Mouse (Mus musculus) midbrain, embryonic 14.5 days (tissue): ENCODE results near the gene Ago3. TPM values are rescaled to one million over a fixed set of nuclear protein-coding genes. Genes with fewer than 3 reads are reported as not detected.
A peak's percentile ranks its signal among the peaks of the same experiment; 100 is the strongest.

Experiments
- ATAC-seq: fragments of 200-750 bp; cut with Nextera tagmentation; 2 replicates; pipeline ENCODE4 v1.8.0; 2017; ENCODE audit warnings: moderate number of reproducible peaks, moderate library complexity; ENCODE audit not compliant: low FRiP score, low TSS enrichment
- DNase-seq: peaks from one replicate; pipeline ENCODE4 v3.0.0-alpha.2; 2015
- H3K27ac ChIP-seq: fragments of 300-500 bp; sonication (generic); replicated peaks from 2 replicates; pipeline ENCODE4 v1.5.1; 2014; ENCODE audit warnings: mild to moderate bottlenecking, low read depth, low read length, moderate library complexity
- H3K27me3 ChIP-seq: fragments of 300-500 bp; sonication (generic); 2 replicates; pipeline ENCODE4 v1.6.1; 2014; ENCODE audit warnings: low read length, control low read depth, mixed read lengths; ENCODE audit not compliant: control insufficient read depth, insufficient read depth
- H3K36me3 ChIP-seq: fragments of 300-500 bp; sonication (generic); 2 replicates; pipeline ENCODE4 v1.6.1; 2014; ENCODE audit warnings: low read length, control low read depth; ENCODE audit not compliant: control insufficient read depth, insufficient read depth
- H3K4me1 ChIP-seq: fragments of 300-500 bp; sonication (generic); 2 replicates; pipeline ENCODE4 v1.6.1; 2014; ENCODE audit warnings: mild to moderate bottlenecking, antibody characterized with exemption, low read length, control low read depth; ENCODE audit not compliant: control insufficient read depth, insufficient read depth
- H3K4me2 ChIP-seq: fragments of 300-500 bp; sonication (generic); 2 replicates; pipeline ENCODE4 v1.6.1; 2014; ENCODE audit warnings: mild to moderate bottlenecking, low read length, moderate library complexity
- H3K4me3 ChIP-seq: fragments of 300-500 bp; sonication (generic); replicated peaks from 2 replicates; pipeline ENCODE4 v1.5.1; 2014; ENCODE audit warnings: low read depth, low read length
- H3K9ac ChIP-seq: fragments of 300-500 bp; sonication (generic); replicated peaks from 2 replicates; pipeline ENCODE4 v1.6.1; 2014; ENCODE audit warnings: mild to moderate bottlenecking, low read length, moderate library complexity
- H3K9me3 ChIP-seq: fragments of 300-500 bp; sonication (generic); 2 replicates; pipeline ENCODE4 v1.6.1; 2016; ENCODE audit warnings: low read length, control low read depth, mixed read lengths; ENCODE audit not compliant: control insufficient read depth
- WGBS: fragments of 180-500 bp; shearing (Covaris S2); extraction: QIAGEN DNeasy Blood & Tissue Kit; methylation state at CpG from one replicate; pipeline ENCODE4 v1.1.7; 2014; 5-methylcytosine and 5-hydroxymethylcytosine counted together
- polyA plus RNA-seq: library from polyadenylated mRNA; unstranded; fragments of >200 nt; fragmentation: Nextera tagmentation; extraction: Ambion mirVana; gene quantifications from 2 replicates; pipeline ENCODE4 v1.2.1, GENCODE M21; 2014

Ago3 gene
- polyA plus RNA-seq, 1 experiment from 2014 or later, result 14.8 TPM

DNA sequence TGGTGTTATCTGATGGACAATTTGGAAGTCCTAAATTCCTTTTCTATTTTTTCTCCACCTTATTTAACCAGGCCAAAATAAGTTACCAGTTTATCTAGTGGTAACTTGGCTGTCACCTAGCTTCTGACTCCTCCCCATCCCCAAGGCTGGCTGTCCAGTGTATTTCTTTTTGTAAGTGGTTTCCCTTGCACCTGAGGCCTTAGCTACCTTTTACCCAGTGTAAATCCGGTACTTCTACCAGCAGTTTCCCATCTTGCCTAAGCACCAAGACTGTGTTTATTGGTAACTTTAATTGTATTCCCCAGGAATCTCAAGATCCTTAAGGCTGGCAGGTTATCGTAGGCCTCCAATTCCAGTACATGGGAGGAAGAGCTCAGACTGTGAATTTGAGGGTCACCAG is 4.7 kb upstream of the Ago3 start:
- Histone ChIP-seq H3K9me3 (no peaks in the 10 kb centered on the region), H3K27ac (no peak overlapping the region), H3K4me2 (no peak overlapping the region), H3K9ac (no peak overlapping the region), H3K27me3 (no peaks in the 10 kb centered on the region), H3K4me1 (0 out of 2 replicates have a peak, but pooled peaks cover 2% of the 10 kb centered on the region), H3K4me3 (no peak overlapping the region), H3K36me3 (peaks cover 45% of the 10 kb centered on the region)
- ATAC-seq (no peak), DNase-seq (no peak)
- 94% methylated on average over 2 of the region's 2 CpGs for WGBS

DNA sequence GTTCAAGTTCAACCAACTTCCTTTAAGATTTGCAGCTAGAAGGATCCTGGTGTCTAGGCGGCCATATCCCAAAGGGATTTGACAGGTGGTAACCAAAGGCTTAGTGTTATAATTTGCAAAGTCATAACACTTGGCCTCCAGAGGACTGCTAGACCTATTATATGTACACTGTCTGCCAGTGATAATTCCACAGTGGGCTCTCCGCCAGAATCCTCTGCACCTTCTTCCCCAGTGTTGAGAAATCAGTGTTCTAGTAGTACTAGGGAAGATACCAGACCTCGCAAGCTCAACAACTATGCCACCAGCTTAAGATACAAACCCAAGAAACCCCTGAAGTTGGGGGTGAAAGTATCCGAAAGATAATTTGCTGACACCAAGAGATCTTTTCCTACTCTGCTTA is 3.8 kb upstream of the Ago3 start:
- no peak overlapping the region for H3K4me3 ChIP-seq
- no peak overlapping the region for H3K9ac ChIP-seq
- DNase-seq, result no peak
- no peak overlapping the region for H3K27ac ChIP-seq
- no peaks in the 10 kb centered on the region for H3K9me3 ChIP-seq
- WGBS, result 92% methylated on average over 4 of the region's 4 CpGs
- H3K4me2 ChIP-seq, result no peak overlapping the region
- no peak for ATAC-seq
- H3K4me1 ChIP-seq, result peaks cover 9% of the 10 kb centered on the region; the same call in 1 of the 2 replicates
- H3K36me3 ChIP-seq, result peaks cover 36% of the 10 kb centered on the region
- H3K27me3 ChIP-seq, result no peaks in the 10 kb centered on the region

DNA sequence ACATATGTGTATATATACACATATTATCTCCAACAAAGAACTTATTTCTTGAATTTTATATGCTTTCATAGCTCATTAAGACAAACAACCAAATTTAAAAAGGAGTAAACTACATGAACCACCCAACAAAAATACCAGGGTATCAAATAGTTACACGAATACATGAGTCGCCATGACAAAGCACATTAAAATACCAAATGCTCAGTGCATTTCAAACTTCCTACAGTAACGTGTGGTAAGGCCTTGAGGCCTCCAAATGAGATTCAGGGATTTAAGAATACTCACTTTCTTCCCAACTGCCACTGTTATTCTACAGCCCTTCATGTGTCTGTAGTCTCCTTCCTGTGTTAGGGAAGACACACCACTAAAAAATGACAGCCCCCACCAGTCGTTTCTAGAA is 2.4 kb upstream of the Ago3 start:
- 69% methylated on average over 4 of the region's 4 CpGs for WGBS
- DNase-seq (no peak), ATAC-seq (no peak)

DNA sequence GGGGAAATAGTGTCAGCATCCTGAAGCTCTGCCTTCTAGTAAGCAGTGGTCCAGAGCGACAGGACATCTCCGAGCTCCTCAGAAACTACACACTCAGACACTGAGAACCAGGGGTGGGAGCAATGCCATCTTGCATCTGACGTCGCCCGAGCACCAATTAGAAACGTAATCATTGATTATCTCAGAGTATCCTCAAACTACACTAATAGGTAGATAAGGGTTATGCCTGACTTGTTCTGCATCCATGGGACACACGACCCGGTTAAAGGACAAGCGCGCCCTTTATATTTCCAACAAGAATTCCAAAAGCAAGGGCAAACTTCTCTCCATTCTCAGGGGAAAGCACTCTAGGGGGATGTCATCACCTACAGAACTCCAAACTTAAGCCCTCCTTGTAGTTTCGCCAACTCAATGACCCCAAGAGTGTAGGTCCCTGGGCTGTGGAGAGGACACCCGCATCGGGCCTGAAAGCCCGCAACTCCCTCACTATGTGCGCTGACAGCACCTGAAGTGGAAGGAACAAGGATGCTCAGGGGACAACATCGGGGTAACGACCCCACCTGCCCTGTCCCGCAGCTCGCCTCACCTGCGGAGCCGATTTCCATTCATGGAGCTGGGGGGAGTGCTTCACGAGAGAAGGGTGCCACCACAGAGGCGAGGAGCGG is 542 bp downstream of the Ago3 start:
- peak overlapping the region; percentile 86 for H3K4me3 ChIP-seq
- peak overlapping the region; percentile 94 for H3K4me2 ChIP-seq
- no peaks in the 10 kb centered on the region for H3K9me3 ChIP-seq
- ATAC-seq (peak; percentile 37; the same call in 1 of the 2 replicates), DNase-seq (peak; percentile 13)
- peak overlapping the region; percentile 89 for H3K9ac ChIP-seq
- H3K36me3 ChIP-seq, result no peaks in the 10 kb centered on the region
- H3K4me1 ChIP-seq, result peaks cover 10% of the 10 kb centered on the region; the same call in 1 of the 2 replicates
- no peaks in the 10 kb centered on the region for H3K27me3 ChIP-seq
- peak overlapping the region; percentile 90 for H3K27ac ChIP-seq
- 2% methylated on average over 24 of the region's 24 CpGs for WGBS

More for the DNA sequence above, 2.4 kb upstream of the Ago3 start:
- no peak overlapping the region for H3K27ac ChIP-seq
- H3K27me3 ChIP-seq, result no peaks in the 10 kb centered on the region
- no peaks in the 10 kb centered on the region for H3K9me3 ChIP-seq
- no peak overlapping the region for H3K4me3 ChIP-seq
- no peak overlapping the region for H3K4me2 ChIP-seq
- peaks cover 10% of the 10 kb centered on the region; the same call in 1 of the 2 replicates for H3K4me1 ChIP-seq
- H3K9ac ChIP-seq, result no peak overlapping the region
- peaks cover 21% of the 10 kb centered on the region for H3K36me3 ChIP-seq

DNA sequence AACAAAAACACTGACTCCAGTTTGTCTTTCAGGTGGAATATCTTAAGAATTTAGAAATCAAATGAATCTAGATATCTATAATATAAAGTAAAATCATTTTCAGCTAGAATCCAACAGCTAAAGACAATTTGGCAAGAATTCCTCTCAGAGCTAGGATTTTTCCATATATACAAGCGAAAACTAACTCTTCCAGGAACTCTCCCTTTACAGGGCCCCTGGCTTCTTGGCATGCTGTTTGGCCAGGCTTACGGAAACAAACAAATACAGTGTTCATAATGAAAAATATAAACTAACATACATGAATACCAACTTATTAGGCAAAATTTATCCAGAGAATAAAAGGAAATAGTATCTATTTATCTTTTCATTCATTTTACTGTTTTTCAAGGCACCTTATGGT is 5.5 kb downstream of the Ago3 start:
- H3K4me1 ChIP-seq, result peaks cover 7% of the 10 kb centered on the region; the same call in 1 of the 2 replicates
- DNase-seq (no peak), ATAC-seq (no peak)
- no peak overlapping the region for H3K27ac ChIP-seq
- no peak overlapping the region for H3K9ac ChIP-seq
- no peak overlapping the region for H3K4me3 ChIP-seq
- H3K4me2 ChIP-seq, result no peak overlapping the region
- no peaks in the 10 kb centered on the region for H3K36me3 ChIP-seq
- H3K9me3 ChIP-seq, result no peaks in the 10 kb centered on the region
- WGBS, result 94% methylated on average over 2 of the region's 2 CpGs
- H3K27me3 ChIP-seq, result no peaks in the 10 kb centered on the region

DNA sequence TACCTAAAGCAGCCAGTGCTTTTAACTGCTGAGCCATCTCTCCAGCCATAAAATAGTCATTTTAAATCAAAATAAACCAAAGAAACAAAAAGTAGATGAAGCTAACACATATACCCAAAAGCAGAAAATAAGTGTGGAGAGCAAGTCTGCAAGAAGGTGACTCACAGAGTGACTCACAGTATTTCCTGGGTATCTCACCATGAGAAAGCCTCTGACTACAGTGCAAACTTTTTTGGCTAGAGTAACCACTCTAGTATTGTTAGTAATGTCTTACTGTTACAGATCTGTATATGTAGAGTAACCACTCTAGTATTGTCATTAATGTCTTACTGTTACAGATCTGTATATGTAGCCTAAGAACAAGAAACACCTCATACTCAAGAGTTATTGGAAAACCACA is 13.6 kb downstream of the Ago3 start:
- ATAC-seq (no peak), DNase-seq (no peak)
- no peaks in the 10 kb centered on the region for H3K9me3 ChIP-seq
- no peaks in the 10 kb centered on the region for H3K27me3 ChIP-seq
- H3K4me3 ChIP-seq, result no peak overlapping the region
- H3K27ac ChIP-seq, result no peak overlapping the region
- no peak overlapping the region for H3K9ac ChIP-seq
- H3K36me3 ChIP-seq, result 0 out of 2 replicates have a peak, but pooled peaks cover 7% of the 10 kb centered on the region
- H3K4me1 ChIP-seq, result no peaks in the 10 kb centered on the region
- no peak overlapping the region for H3K4me2 ChIP-seq

DNA sequence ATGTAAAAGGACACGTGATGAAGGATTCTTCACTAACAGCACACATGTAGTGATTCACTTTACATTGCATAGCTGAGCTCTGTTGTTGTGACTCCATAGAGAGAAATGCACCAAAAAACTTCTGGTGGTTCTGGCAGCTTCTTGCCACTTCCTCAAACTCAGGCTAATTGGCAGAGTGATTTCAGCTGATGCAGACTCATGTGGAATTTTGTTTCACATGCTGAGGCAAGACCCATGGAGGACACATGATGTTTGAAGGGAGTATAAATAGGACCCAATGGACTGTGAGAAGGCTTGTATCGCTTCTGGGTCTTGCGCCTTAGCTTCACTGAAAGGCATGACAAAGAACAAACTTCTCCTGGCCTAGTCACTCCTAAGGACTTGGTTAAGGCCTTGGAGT is 16.8 kb downstream of the Ago3 start:
- H3K4me1 ChIP-seq, result no peaks in the 10 kb centered on the region
- 95% methylated on average over 3 of the region's 3 CpGs for WGBS
- H3K27me3 ChIP-seq, result no peaks in the 10 kb centered on the region
- no peaks in the 10 kb centered on the region for H3K9me3 ChIP-seq
- ATAC-seq (no peak), DNase-seq (no peak)
- H3K4me2 ChIP-seq, result no peak overlapping the region
- 0 out of 2 replicates have a peak, but pooled peaks cover 7% of the 10 kb centered on the region for H3K36me3 ChIP-seq
- no peak overlapping the region for H3K4me3 ChIP-seq
- no peak overlapping the region for H3K9ac ChIP-seq
- no peak overlapping the region for H3K27ac ChIP-seq

DNA sequence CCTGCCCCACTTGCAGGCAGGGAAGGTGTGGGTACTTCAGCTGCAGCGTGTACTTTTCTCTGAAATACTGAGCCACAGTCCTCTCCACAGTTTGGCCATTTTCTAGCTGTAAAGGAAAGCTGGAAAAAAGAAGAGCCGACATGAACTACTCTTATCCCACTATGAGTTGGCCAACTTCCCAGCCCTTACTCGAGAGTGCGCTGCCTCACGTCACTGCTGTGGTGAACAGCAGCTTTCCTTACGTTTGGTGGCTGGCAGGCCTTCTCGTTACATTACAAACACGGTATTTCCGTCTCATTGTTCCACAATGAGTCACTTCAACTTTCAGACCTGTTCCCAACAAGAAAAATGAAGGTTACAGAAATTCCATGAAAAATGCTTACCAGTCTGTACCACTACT is 57.9 kb downstream of the Ago3 start:
- WGBS, result 92% methylated on average over 9 of the region's 9 CpGs
- Histone ChIP-seq H3K4me2 (no peak overlapping the region), H3K36me3 (peaks cover 21% of the 10 kb centered on the region), H3K9ac (no peak overlapping the region), H3K4me3 (no peak overlapping the region), H3K4me1 (no peaks in the 10 kb centered on the region), H3K27me3 (no peaks in the 10 kb centered on the region), H3K27ac (no peak overlapping the region), H3K9me3 (no peaks in the 10 kb centered on the region)
- DNase-seq, result no peak
- no peak for ATAC-seq

DNA sequence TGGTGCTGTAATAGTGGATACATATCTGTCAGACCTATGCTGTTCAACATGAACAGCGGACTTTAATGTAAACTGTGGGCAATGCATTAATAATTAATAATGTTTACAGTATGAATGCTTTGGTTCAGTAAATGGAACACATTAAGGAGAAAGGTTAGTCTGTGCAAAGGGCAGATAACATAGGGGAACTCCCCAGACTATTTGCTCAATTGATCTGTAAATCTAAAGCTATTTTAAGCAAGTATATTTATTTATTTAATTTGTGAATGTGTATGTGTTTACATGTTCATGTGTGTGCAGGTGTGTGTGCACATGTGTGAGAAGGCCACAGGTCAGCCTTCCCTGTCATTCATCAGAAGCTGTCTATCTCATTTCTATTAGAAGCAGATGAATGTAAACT is 69.3 kb downstream of the Ago3 start:
- Histone ChIP-seq H3K9ac (no peak overlapping the region), H3K27ac (no peak overlapping the region), H3K9me3 (no peaks in the 10 kb centered on the region), H3K4me2 (no peak overlapping the region), H3K27me3 (no peaks in the 10 kb centered on the region), H3K4me3 (no peak overlapping the region), H3K36me3 (peaks cover 48% of the 10 kb centered on the region), H3K4me1 (no peaks in the 10 kb centered on the region)
- no peak for ATAC-seq
- no peak for DNase-seq
- WGBS, result 93% methylated on average over 1 of the region's 1 CpGs
